Mouse (Mus musculus): ENCODE measurements around the gene Cdc25b.

DNA sequence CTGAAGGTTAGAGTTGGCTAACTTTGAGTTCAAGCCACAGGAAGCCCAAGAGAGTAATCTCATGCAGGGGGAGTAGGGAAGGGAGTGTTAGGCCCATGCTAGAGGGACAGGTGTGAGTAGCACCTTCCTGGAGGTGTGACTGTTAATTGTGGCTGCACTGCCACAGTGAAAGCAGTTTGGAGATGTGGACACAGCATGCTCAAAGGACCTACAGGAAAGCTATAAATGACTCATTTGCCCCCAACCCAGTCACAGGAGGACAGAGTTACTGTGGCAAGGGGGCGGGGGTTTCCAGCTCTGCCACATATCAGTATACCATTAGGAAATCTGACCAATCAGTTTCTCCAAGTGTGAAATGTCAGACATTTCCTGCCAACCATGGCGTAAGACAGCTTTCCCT lies 41.2 kb upstream of the Cdc25b start:
- TF ChIP-seq EP300 (optimal IDR thresholded peaks at IDR 0.05) (no peak), CTCF (IDR thresholded peaks at IDR 0.05; ENCODE audit: low read depth) (no peak)

Data from stomach, postnatal 0 days (tissue).